Mouse (Mus musculus) T-helper 2 cell (primary cell): ENCODE data around the gene Rtn4.
"Not testable (repeated sequence)": the region's sequence is repeated elsewhere in the genome, so short reads cannot be mapped to it uniquely, and the experiment has no call there.

ENCODE experiments used
- in situ Hi-C: fragments of 300-600 bp; cut with MboI, MseI; formaldehyde crosslinking; loops from one replicate; pipeline ENCODE4 v1.15.1; 2025; ENCODE audit warnings: high pct_unique_total_duplicates

The Rtn4 gene

DNA sequence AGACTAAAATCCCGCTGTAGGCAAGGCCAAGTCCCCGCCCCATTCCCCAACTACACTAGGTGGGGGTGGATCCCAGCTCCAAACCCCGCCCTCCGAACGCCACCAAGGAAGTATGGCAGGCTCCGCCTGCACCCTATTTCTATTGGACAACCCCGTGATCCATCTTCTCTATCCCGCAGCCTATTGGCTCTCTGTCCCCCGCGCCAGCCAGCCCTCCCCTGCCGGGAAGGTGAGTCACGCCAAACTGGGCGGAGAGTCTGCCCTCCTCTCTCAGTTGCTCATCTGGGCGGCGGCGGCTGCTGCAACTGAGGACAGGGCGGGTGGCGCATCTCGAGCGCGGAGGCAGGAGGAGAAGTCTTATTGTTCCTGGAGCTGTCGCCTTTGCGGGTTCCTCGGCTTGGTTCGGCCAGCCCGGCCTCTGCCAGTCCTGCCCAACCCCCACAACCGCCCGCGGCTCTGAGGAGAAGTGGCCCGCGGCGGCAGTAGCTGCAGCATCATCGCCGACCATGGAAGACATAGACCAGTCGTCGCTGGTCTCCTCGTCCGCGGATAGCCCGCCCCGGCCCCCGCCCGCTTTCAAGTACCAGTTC is at the start of gene Rtn4:
TSS of gene Rtn4 (plus strand) at position 265 of the 590 bp plus-strand sequence.
- in situ Hi-C loops, result loop anchor here (10.0 kb wide), 1 partner anchor 1082 kb away; the partner anchor contains the start of gene Psme4

DNA sequence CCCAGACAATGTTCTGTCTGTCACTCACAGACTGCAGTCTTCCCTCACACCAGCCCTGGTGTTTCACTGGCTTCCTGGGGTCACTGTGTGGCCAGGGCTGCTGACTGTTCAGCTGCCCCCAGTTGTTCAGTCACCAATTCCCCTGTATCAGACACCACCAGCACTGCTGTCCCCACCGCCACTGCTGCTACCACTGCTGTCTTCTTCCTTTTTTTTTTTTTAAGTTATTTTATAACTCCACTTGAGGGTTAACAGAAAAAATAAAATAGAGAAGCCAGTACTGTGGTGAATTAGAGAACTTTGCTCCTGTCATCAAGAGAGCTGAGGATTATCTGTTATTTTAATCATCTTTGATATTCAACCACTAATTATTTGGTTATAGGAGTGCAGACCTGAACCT is 48.3 kb upstream of the Rtn4 start:
- in situ Hi-C loops, result no loop called here

DNA sequence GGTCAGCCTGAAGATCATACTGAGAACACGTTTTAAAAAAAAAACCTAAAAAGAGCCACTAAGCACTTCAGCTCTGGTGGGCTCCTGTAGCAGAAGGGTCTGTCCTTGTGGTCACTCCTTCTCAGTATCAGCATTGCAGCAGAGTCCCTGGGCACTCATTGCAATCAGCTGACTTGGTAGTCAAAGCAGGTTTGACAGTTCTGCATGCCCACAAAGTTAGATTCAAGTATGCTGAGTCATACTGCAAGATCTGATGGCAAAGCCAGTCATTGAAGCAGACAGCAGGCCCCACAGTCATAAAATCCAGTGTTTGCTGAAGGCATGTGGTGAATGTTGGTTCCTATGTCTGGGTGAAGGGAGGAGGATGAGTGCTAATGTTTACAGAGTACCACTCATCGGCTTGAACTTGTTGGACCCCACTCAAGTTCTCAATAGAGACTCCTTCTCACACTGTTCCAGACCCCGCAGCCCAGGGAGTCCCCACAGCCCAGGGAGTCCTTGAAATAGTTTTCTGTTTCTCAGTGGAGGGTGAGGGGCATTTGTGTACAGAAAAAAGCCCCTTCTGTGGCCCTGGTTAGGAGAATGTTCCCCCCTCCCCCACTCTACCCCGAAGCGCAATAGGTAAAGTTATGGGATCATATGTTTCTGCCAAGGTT is 47.2 kb upstream of the Rtn4 start:
- in situ Hi-C loops, result no loop called here

DNA sequence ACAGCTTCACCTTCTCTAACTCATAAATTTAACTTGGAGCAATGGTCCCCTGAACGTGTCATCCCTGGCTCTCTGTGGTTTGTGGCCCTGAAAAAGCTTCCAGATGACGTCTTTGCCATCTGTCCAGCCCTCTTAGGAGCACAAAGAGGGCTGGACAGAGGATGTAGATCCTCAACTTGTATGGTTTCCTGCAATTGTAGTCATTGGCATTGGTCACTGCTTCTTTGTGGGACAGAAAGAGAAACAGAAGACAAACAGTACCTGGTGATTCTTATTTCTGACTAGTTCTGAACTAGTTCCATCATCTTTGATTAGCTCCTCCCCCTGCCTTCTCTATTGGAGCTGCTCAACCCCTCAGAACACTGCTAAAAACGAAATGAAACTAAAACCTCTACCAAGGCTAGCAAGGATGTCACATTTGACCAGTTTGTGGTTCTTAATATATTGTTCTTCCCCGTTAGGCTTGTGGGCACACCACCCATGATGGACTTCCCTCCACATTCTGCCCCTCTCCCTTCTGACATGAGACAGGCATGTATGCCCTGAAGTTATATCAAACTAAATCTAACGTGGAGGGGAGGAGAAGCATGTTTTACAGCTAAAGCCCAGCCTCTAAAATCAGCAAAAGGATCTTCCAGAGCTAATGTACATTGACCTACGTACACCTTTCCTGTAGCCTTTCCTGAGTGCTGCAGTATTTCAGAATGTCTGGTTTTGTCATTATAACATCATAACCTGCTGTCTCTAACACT is 45.0 kb upstream of the Rtn4 start:
- in situ Hi-C loops, result no loop called here

DNA sequence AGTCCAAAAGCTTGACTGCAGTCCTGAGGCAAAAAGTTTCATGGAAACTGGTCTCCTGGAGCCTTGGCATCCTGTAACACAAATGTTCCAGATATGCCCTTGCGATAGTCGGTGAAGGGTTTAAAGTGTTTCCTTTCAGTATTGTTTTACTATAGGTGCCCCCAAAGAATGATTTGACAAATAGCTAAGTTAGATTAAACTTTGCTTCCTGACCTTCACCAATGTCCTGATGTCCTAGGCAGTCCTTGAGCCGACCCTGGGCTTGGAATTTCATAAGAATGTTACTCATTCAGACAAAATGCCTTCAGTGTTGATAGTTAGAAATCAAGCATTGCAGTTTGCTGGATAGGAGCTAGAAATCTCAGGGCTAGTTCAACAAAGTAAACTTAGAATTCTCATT is 37.4 kb upstream of the Rtn4 start:
- in situ Hi-C loops, result not testable (repeated sequence)

DNA sequence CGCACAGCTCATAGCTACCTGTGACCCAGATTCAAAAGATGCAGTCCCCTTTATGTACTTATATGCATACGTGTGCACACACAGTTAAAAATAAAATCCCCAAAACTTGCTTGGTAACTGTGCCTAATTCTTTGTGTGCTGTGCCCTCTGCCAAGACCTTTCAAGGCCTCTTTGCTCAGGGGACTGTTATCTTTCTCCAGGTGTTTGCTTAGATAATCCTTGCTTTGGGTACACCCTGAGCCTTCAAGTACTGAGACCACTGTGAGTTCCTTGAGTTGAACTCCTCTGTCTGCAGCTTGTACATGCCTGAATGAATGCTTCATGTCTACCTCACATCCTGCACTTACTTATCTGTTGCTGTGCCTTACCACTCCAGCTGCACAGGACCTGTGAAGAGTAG is 32.0 kb upstream of the Rtn4 start:
- in situ Hi-C loops, result no loop called here

DNA sequence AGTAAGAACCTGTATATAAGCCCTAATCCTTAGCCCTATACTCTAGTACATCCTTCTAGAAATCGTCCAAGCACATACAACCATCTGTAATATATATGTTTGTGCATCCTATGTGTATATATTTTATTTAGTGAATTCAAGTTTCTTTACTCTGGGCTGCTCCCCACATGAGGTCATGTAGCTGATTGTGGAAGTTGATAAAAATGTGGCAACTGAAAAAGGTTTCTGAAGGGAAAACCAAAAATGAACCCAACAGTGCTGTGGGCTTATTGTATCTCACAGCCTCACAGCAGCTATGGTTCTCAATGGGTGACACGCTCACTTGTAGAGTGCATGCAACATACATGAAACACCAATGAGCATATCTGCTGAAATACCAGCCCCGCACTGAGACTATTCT is 25.1 kb upstream of the Rtn4 start:
- in situ Hi-C loops, result no loop called here

DNA sequence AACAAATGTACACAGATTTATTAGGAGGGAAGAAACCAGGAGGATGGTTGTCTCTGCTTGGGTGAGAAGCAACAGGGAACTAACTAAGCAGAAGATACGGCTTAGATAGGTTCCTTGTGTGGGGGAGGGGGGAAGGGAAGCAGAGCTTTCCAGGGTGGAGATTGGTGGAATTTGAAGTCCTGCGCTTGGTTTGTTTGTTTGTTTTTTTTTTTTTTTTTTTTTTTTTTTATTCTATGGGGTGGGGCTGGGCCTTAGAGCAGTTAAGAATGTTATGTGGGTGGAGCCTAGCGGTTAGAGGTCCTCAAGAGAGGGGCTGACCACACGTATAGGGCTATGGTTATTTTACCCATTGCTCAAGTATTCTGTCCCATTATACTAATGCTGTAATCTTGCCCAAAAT is 23.0 kb upstream of the Rtn4 start:
- in situ Hi-C loops, result no loop called here

DNA sequence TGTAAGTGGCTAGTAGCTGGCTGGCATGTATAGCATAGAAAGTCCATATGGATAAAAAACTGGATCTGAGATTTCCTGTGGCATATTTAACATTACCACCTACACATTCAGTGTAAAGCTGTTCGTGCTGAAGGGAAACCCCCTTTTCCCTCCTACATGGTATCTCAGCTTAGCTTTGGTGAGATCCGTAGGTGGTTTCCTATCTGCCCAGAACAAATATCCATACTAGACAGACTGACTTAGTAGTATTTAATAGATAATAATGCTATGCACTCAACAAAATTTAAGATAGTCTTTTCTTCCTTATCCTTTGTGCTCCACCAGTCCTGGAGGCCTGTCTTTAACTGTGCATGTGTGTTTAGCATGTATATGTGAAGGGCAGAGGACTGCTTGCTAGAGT is 19.4 kb upstream of the Rtn4 start:
- in situ Hi-C loops, result no loop called here

DNA sequence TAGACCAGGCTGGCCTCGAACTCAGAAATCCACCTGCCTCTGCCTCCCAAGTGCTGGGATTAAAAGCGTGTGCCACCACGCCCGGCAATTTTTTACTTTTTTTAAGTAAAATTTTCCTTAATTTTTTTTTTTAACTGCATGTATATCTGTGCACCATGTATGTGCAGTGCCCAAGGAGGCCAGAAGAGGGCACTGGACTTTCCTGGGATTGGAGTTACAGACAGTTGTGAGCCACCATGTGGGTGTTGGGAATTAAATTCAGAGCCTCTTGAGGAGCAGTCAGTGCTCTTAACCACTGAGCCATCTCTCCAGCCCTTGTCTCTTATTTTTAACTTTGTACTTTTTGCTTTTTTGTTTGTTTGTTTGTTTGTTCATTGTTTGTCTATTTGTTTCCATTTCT is 16.0 kb upstream of the Rtn4 start:
- in situ Hi-C loops, result no loop called here

DNA sequence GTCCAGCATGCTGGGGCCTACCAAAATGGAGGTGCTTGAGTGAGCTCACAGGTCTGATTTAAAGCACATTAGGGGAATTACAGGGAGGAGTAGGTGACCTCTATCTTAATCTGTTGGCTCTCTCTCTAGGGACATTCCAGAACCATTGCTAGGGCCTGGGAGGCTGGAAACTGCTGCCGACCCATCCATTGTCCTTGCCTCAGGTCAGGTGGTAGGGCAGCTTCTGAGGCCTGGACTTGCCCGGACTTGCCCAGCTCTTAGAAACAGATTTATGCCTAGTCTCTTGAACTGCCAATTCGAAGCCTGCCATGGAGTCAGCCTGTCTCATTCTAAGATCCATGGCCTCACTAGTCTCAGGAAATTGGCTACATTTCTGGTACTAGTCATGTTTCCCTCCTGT is 12.8 kb upstream of the Rtn4 start:
- in situ Hi-C loops, result loop anchor here (10.0 kb wide), 1 partner anchor 305 kb away; the partner anchor contains the start of gene Ccdc88a

DNA sequence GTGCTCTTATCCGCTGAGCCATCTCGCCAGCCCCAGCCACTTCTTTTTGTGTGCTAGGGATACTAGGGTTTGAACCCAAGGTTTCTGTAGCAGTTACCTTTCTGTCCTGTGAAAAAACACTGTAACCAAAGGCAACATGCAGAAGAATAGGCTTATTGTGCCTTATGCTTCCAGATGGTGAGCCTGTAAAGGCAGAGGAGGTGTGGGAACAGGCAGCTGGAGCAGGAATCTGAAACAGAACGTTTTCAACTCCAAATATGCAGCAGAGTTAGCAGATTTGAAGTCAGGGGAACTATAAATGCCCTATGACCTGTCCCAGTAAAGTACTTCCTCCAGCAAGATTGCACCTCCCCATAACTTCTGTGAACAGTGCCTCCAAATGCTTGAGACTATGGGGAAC is 12.0 kb upstream of the Rtn4 start:
- in situ Hi-C loops, result loop anchor here (10.0 kb wide), 1 partner anchor 306 kb away; the partner anchor contains the start of gene Ccdc88a

DNA sequence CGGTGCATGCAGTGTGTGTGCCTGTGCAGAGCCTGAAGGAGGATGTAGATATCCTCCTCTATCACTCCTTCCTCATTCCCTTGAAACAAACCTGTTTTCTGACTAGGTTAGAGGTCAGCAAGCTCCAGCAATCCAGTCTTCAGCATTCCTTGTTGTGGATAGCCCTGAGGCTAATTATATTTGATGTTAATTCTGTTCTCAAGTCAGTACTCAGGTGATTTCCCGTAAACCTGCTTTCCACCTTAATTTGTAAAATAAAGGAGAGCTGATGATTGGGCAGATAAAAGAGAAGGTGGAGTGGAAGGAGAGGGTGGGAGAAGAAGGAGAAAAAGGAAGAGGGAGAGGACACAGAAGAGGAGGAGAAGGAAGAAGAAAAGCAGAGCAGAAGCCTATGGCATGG is 8.5 kb upstream of the Rtn4 start:
- in situ Hi-C loops, result loop anchor here (10.0 kb wide), 1 partner anchor 309 kb away; the partner anchor contains the start of gene Ccdc88a

DNA sequence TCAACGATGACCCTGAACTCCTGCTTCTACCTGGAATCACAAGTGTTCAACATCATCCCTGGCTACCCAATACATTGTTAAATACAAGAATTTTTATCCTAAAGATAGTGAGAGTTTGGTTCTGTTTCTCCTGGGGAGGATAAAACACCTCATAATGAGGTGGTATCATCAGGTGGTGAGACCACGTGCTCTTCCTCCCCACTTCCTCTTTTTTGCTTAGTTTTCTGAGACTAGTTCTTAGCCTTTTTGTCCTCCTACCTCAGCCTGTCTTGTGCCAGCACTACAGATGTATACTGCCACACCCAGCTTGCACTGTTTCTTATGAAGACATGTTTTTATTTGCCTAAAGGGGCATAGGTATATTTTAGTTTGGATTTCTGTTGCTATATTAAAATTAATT is 6.6 kb upstream of the Rtn4 start:
- in situ Hi-C loops, result loop anchor here (10.0 kb wide), 1 partner anchor 311 kb away; the partner anchor contains the start of gene Ccdc88a

DNA sequence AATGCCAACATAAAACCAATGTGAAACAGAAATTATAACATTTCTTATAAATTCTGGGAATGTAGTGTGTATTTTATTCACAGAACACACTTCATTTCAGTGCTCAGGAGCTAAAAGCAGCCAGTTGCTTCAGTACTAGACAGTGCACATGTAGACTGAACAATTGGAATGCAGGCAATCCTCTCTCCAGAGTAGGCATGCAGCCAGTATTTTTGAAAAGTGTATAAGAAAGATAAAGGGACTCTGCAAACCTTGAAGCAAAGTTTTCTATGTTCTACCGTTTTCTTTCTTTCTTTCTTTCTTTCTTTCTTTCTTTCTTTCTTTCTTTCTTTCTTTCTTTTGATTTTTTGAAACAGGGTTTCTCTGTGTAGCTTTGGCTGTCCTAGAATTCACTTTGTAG is 1.2 kb upstream of the Rtn4 start:
- in situ Hi-C loops, result loop anchor here (10.0 kb wide), 1 partner anchor 1083 kb away; the partner anchor contains the start of gene Psme4

DNA sequence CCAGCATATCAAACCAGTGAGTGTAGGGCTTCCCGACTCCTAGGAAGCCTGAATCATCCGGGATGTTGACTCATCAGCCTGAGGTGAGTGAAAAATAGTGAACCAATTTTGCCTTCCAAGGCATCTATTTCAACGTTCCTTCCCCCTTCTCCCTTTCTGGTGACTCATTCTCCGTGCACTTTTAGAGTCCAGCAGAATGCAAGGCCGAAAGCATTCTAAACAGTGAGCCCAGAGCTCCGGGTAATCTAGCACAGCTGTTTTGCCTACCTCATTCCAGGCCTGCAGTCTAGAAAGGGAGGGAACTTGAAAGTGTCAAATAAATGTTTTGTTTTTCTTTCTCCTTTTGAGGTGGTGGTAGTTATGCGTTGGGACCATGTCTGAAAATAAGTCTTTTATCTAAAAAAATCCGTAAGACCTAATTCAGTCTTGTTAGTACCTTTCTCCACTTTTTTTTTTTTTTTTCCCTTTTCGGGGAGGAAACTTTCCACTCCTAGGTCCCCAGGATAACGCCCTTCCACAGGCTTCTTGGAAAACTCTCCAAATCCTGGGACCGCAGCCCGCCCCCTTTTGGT is 550 bp upstream of the Rtn4 start:
- in situ Hi-C loops, result loop anchor here (10.0 kb wide), 1 partner anchor 1083 kb away; the partner anchor contains the start of gene Psme4

DNA sequence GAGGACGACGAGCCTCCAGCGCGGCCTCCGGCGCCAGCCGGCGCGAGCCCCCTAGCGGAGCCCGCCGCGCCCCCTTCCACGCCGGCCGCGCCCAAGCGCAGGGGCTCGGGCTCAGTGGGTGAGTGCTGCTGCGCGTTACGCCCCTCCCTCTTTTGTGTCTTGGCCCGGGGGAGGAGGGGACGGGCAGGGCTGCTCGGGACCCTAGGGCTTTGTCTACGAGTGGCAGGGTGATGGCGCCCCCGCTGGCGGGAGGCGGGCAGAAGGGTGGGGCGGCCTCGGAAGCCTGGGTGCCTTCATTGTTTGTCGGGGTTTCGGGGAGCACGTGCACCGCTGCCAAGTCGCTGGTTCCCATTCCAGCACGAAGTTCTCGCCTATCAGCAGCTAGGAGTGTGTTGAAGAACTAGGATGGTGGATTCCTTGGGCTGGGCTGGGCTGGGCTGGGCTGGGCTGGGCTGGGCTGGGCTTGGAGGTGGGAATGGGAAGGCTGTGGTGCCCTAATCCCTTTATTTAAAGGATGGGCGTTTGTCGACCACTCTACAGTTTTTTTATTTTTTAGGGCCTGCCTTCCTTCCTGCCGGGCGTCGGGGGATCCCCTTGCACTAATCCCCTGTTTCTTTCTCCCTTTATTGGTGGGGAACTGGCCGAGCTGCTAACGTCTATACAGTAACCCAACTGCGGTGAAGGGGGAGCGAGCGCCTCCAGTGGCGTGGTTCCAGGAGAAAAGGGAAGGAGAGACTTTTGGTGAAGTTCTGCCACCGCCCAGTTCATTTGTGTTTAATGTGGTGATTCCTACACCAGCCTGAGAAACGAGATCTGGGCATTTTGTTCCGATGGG is 1.0 kb downstream of the Rtn4 start:
- in situ Hi-C loops, result loop anchor here (10.0 kb wide), 1 partner anchor 1081 kb away; the partner anchor contains the start of gene Psme4

DNA sequence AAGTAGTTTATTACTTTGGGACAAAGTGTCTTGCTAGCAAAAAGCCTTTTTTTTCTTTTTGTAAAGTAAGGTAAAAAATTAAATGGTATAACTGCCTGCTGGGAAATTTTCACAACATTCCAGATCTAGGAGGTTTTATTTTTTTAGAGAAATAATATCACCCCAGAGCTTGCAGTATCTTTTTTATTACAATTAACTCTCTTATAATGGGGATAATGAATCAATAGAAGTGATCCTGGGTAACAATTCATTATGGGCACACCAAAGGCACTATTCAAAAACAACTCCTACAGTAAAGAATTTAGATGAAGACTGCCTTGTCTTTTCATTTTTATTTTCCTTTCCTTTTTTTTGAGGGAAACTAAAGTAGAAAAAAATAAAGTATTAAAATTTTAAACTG is 2.0 kb downstream of the Rtn4 start:
- in situ Hi-C loops, result loop anchor here (10.0 kb wide), 1 partner anchor 1080 kb away; the partner anchor contains the start of gene Psme4

DNA sequence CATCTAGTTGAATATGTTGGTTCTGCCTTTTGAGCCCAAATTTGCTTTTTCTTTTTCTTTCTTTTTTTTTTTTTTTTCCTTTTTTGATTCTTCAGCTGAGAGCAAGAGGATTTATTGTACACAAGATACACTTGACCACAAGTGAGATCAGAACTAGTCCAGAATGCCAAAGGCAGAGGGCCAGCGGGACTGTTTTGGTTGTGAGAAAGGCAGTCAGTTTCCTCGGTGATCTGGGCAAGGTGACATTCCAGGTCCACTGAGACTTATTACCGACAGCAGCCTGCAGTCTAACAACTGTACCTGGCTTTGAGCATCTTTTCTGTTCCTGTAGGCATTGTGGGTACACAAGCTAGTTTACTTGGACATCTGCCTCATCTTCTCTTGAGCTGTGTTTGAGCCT is 10.0 kb downstream of the Rtn4 start:
- in situ Hi-C loops, result no loop called here

DNA sequence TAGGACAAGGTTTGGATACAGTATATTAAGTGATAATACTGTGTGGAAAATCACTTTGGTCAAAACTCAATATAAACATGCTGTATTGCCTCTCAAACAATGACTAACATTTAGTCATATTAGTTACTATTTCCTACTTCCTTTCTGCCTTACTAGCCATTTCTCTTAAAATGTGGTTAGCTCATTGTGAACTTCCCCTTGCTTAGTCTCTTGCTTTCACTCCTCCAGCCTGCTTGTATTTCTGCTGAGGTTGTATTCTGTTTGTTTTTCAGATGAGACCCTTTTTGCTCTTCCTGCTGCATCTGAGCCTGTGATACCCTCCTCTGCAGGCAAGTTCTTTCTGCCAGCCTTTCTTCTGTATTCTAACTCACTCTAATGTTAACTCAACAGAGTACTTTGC is 12.5 kb downstream of the Rtn4 start:
- in situ Hi-C loops, result loop anchor here (5.0 kb wide), 1 partner anchor 182 kb away; no protein-coding TSS in a partner anchor

DNA sequence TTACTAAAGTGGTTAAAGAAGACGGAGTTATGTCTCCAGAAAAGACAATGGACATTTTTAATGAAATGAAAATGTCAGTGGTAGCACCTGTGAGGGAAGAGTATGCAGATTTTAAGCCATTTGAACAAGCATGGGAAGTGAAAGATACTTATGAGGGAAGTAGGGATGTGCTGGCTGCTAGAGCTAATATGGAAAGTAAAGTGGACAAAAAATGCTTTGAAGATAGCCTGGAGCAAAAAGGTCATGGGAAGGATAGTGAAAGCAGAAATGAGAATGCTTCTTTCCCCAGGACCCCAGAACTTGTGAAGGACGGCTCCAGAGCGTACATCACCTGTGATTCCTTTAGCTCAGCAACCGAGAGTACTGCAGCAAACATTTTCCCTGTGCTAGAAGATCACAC is 14.1 kb downstream of the Rtn4 start:
- in situ Hi-C loops, result loop anchor here (5.0 kb wide), 1 partner anchor 180 kb away; no protein-coding TSS in a partner anchor
